Mouse (Mus musculus) midbrain, embryonic 13.5 days (tissue): ENCODE measurements around the gene Gprin3. TPM values are rescaled to one million over a fixed set of nuclear protein-coding genes. Genes with fewer than 3 reads are reported as not detected.
"Not testable (repeated sequence)": the region's sequence is repeated elsewhere in the genome, so short reads cannot be mapped to it uniquely, and the experiment has no call there.

ENCODE experiments used
- ATAC-seq: fragments of 200-750 bp; cut with Nextera tagmentation; 2 replicates; pipeline ENCODE4 v1.8.0; 2017; ENCODE audit warnings: mild to moderate bottlenecking, moderate TSS enrichment, moderate library complexity
- H3K27ac ChIP-seq: fragments of 300-500 bp; sonication (generic); 2 replicates; pipeline ENCODE4 v1.5.1; 2015; ENCODE audit warnings: inconsistent platforms, mild to moderate bottlenecking, moderate library complexity
- H3K27me3 ChIP-seq: fragments of 300-500 bp; sonication (generic); 2 replicates; pipeline ENCODE4 v1.6.1; 2015; ENCODE audit warnings: mild to moderate bottlenecking, inconsistent platforms
- H3K36me3 ChIP-seq: fragments of 300-500 bp; sonication (generic); 2 replicates; pipeline ENCODE4 v1.6.1; 2015; ENCODE audit warnings: mild to moderate bottlenecking, inconsistent platforms
- H3K4me1 ChIP-seq: fragments of 300-500 bp; sonication (generic); replicated peaks from 2 replicates; pipeline ENCODE4 v1.6.1; 2015; ENCODE audit warnings: inconsistent platforms
- H3K4me2 ChIP-seq: fragments of 300-500 bp; sonication (generic); replicated peaks from 2 replicates; pipeline ENCODE4 v1.6.1; 2015; ENCODE audit warnings: moderate library complexity, mild to moderate bottlenecking, inconsistent platforms
- H3K4me3 ChIP-seq: fragments of 300-500 bp; sonication (generic); replicated peaks from 2 replicates; pipeline ENCODE4 v1.5.1; 2015; ENCODE audit warnings: mild to moderate bottlenecking, inconsistent platforms
- H3K9ac ChIP-seq: fragments of 300-500 bp; sonication (generic); replicated peaks from 2 replicates; pipeline ENCODE4 v1.6.1; 2015; ENCODE audit warnings: mild to moderate bottlenecking, inconsistent platforms
- H3K9me3 ChIP-seq: fragments of 300-500 bp; sonication (generic); 2 replicates; pipeline ENCODE4 v1.6.1; 2016; ENCODE audit warnings: mild to moderate bottlenecking, inconsistent platforms
- WGBS: fragments of 180-500 bp; shearing (Covaris S2); methylation state at CpG from one replicate; pipeline ENCODE4 v1.1.7; 2015; 5-methylcytosine and 5-hydroxymethylcytosine counted together
- polyA plus RNA-seq: library from polyadenylated mRNA; unstranded; fragments of >200 nt; fragmentation: Nextera tagmentation; extraction: Ambion mirVana; gene quantifications from 2 replicates; pipeline ENCODE4 v1.2.1, GENCODE M21; 2015

The Gprin3 gene
- polyA plus RNA-seq, 1 experiment from 2014 or later = 2.2 TPM

- ATAC-seq = no peak
- Histone ChIP-seq H3K9me3 (no peaks in the 10 kb centered on the region), H3K27me3 (no peaks in the 10 kb centered on the region)
Observed at GRCm38 (mm10) chr6:59315868-59316267, 110.2 kb downstream of the Gprin3 start.

GRCm38 (mm10) chr6:59315090-59315489 is 111.0 kb downstream of the Gprin3 start:
- no peaks in the 10 kb centered on the region for H3K4me1 ChIP-seq
- no peak overlapping the region for H3K4me2 ChIP-seq
- H3K27me3 ChIP-seq = no peaks in the 10 kb centered on the region
- H3K9me3 ChIP-seq = no peaks in the 10 kb centered on the region
- no peak overlapping the region for H3K9ac ChIP-seq
- H3K36me3 ChIP-seq = no peaks in the 10 kb centered on the region
- ATAC-seq = no peak
- no peak overlapping the region for H3K27ac ChIP-seq
- no peak overlapping the region for H3K4me3 ChIP-seq

More at GRCm38 (mm10) chr6:59315868-59316267, 110.2 kb downstream of the Gprin3 start:
- Histone ChIP-seq H3K36me3 (no peaks in the 10 kb centered on the region), H3K4me2 (no peak overlapping the region), H3K27ac (no peak overlapping the region), H3K4me1 (no peaks in the 10 kb centered on the region), H3K4me3 (no peak overlapping the region), H3K9ac (no peak overlapping the region)

- WGBS = 78% methylated on average over 2 of the region's 2 CpGs
- H3K27ac ChIP-seq = no peak overlapping the region
- no peaks in the 10 kb centered on the region for H3K27me3 ChIP-seq
- no peak overlapping the region for H3K4me3 ChIP-seq
- no peak overlapping the region for H3K9ac ChIP-seq
- no peaks in the 10 kb centered on the region for H3K4me1 ChIP-seq
- H3K36me3 ChIP-seq = no peaks in the 10 kb centered on the region
- no peak for ATAC-seq
- H3K9me3 ChIP-seq = no peaks in the 10 kb centered on the region
- H3K4me2 ChIP-seq = no peak overlapping the region
Observed at GRCm38 (mm10) chr6:59313162-59313561, 112.9 kb downstream of the Gprin3 start.

GRCm38 (mm10) chr6:59311241-59311640 is 114.9 kb downstream of the Gprin3 start:
- no peak for ATAC-seq
- no peak overlapping the region for H3K27ac ChIP-seq
- 97% methylated on average over 2 of the region's 2 CpGs for WGBS
- no peaks in the 10 kb centered on the region for H3K9me3 ChIP-seq
- no peak overlapping the region for H3K4me2 ChIP-seq
- H3K9ac ChIP-seq = no peak overlapping the region
- no peak overlapping the region for H3K4me3 ChIP-seq
- H3K4me1 ChIP-seq = no peaks in the 10 kb centered on the region
- H3K27me3 ChIP-seq = no peaks in the 10 kb centered on the region
- no peaks in the 10 kb centered on the region for H3K36me3 ChIP-seq

GRCm38 (mm10) chr6:59304235-59304942 is 121.7 kb downstream of the Gprin3 start:
- WGBS = 76% methylated on average over 2 of the region's 2 CpGs

GRCm38 (mm10) chr6:59303031-59303430 is 123.1 kb downstream of the Gprin3 start:
- ATAC-seq = no peak
- Histone ChIP-seq H3K9ac (no peak overlapping the region), H3K27ac (no peak overlapping the region), H3K9me3 (no peaks in the 10 kb centered on the region), H3K4me2 (no peak overlapping the region), H3K36me3 (no peaks in the 10 kb centered on the region), H3K4me1 (no peaks in the 10 kb centered on the region), H3K27me3 (no peaks in the 10 kb centered on the region), H3K4me3 (no peak overlapping the region)
- 96% methylated on average over 1 of the region's 1 CpGs for WGBS

More at GRCm38 (mm10) chr6:59304235-59304942, 121.7 kb downstream of the Gprin3 start:
- H3K27ac ChIP-seq, H3K27me3 ChIP-seq, ATAC-seq, H3K4me2 ChIP-seq, H3K9ac ChIP-seq, H3K4me1 ChIP-seq, H3K36me3 ChIP-seq, H3K4me3 ChIP-seq, H3K9me3 ChIP-seq: not testable (repeated sequence)

Other genes starting within 250 kb of the Gprin3 start
- 11.1 and 11.5 TPM in 2 replicates for gene Tigd2, start 217.4 kb downstream of the Gprin3 start, polyA plus RNA-seq